Mouse (Mus musculus): ENCODE measurements around the gene Rnf2.

- TF ChIP-seq GATA1 (IDR thresholded peaks at IDR 0.05; ENCODE audit: borderline replicate concordance, low read length) (no peak), FLI1 (IDR thresholded peaks at IDR 0.05; ENCODE audit: low read length) (no peak)
Observed at GRCm38 (mm10) chr1:151492419-151492818, 8.3 kb downstream of the Rnf2 start.
